Mouse (Mus musculus) MEL (cell line): ENCODE results near the gene Csf2. TPM values are rescaled to one million over a fixed set of nuclear protein-coding genes. Genes with fewer than 3 reads are reported as not detected.

ENCODE experiments used
- DNase-seq: peaks from one replicate; pipeline ENCODE4 v3.0.0; 2011; ENCODE audit warnings: low read depth, low spot score
- H3K27ac ChIP-seq: 2 replicates; pipeline ENCODE4 v1.5.1; 2012; ENCODE audit warnings: low read depth, mild to moderate bottlenecking, control low read depth, low read length, moderate library complexity; ENCODE audit not compliant: control insufficient read depth
- H3K27me3 ChIP-seq, 2 experiments: fragments of 150-350 bp in 1 of 2; sonication (generic) in 1 of 2; 2 replicates each; pipeline ENCODE4 v1.6.1; 2012; ENCODE audit warnings: low read length in 2 of 2, mild to moderate bottlenecking in 2 of 2, improper control_type of control experiment in 1 of 2, moderate library complexity in 1 of 2; ENCODE audit not compliant: insufficient read depth in 2 of 2, control insufficient read depth in 1 of 2
- H3K36me3 ChIP-seq, 2 experiments: 2 replicates each; pipeline ENCODE4 v1.6.1; 2012 to 2014; ENCODE audit warnings: low read length in 2 of 2, improper control_type of control experiment in 1 of 2, inconsistent platforms in 1 of 2, mild to moderate bottlenecking in 1 of 2; ENCODE audit not compliant: insufficient read depth in 2 of 2, control insufficient read depth in 1 of 2
- H3K4me1 ChIP-seq, 2 experiments: fragments of 150-350 bp in 1 of 2; sonication (generic) in 1 of 2; 2 replicates each; pipeline ENCODE4 v1.6.1; 2012; ENCODE audit warnings: low read length in 2 of 2, improper control_type of control experiment in 1 of 2, mild to moderate bottlenecking in 1 of 2; ENCODE audit not compliant: insufficient read depth in 2 of 2, control insufficient read depth in 1 of 2
- H3K4me3 ChIP-seq, 2 experiments: fragments of 150-350 bp in 1 of 2; sonication (generic) in 1 of 2; 2 replicates each; pipeline ENCODE4 v1.5.1; 2012; ENCODE audit warnings: low read depth in 2 of 2, low read length in 2 of 2, mild to moderate bottlenecking in 2 of 2, moderate library complexity in 2 of 2, control low read depth in 1 of 2, improper control_type of control experiment in 1 of 2; ENCODE audit not compliant: control insufficient read depth in 1 of 2, insufficient read depth in 1 of 2
- H3K79me2 ChIP-seq: 2 replicates; pipeline ENCODE4 v1.6.1; 2012; ENCODE audit warnings: mild to moderate bottlenecking, low read length, moderate library complexity; ENCODE audit not compliant: control insufficient read depth, poor library complexity, insufficient read depth
- H3K9ac ChIP-seq: 2 replicates; pipeline ENCODE4 v1.6.1; 2012; ENCODE audit warnings: low read depth, mild to moderate bottlenecking, control low read depth, low read length, moderate library complexity; ENCODE audit not compliant: control insufficient read depth, poor library complexity, severe bottlenecking
- H3K9me3 ChIP-seq: fragments of 150-350 bp; sonication (generic); replicated peaks from 2 replicates; pipeline ENCODE4 v1.6.1; 2012; ENCODE audit warnings: mild to moderate bottlenecking, low read length, improper control_type of control experiment, moderate library complexity; ENCODE audit not compliant: insufficient read depth
- BHLHE40 ChIP-seq: IDR thresholded peaks from 2 replicates; pipeline ENCODE4 v1.6.1; 2012; ENCODE audit warnings: low read depth, mild to moderate bottlenecking, inconsistent platforms, low read length, improper control_type of control experiment, borderline replicate concordance
- CTCF ChIP-seq, 3 experiments: IDR thresholded peaks in 2 of 3; conservative IDR thresholded peaks in 1 of 3; 2 replicates each; pipeline ENCODE4 v1.5.1; 2011 to 2012; ENCODE audit warnings: low read length in 3 of 3, low read depth in 2 of 3, mild to moderate bottlenecking in 2 of 3, improper control_type of control experiment in 1 of 3, inconsistent platforms in 1 of 3, mixed read lengths in 1 of 3, moderate library complexity in 1 of 3; ENCODE audit not compliant: control insufficient read depth in 1 of 3, insufficient read depth in 1 of 3, poor library complexity in 1 of 3, severe bottlenecking in 1 of 3
- ELF1 ChIP-seq: IDR thresholded peaks from 2 replicates; pipeline ENCODE4 v1.6.1; 2014; ENCODE audit warnings: low read depth, mild to moderate bottlenecking, inconsistent platforms, low read length, improper control_type of control experiment, moderate library complexity
- EP300 ChIP-seq, 2 experiments: IDR thresholded peaks; 2 replicates each; pipeline ENCODE4 v1.6.1; 2011; ENCODE audit warnings: improper control_type of control experiment in 2 of 2, low read length in 2 of 2, low read depth in 1 of 2, mild to moderate bottlenecking in 1 of 2
- GATA1 ChIP-seq: IDR thresholded peaks from 2 replicates; pipeline ENCODE4 v1.6.1; 2011; ENCODE audit warnings: low read depth, low read length, improper control_type of control experiment
- HCFC1 ChIP-seq: IDR thresholded peaks from 2 replicates; pipeline ENCODE4 v1.6.1; 2012; ENCODE audit warnings: low read depth, mild to moderate bottlenecking, inconsistent platforms, low read length, improper control_type of control experiment, moderate library complexity
- JUND ChIP-seq: IDR thresholded peaks from 2 replicates; pipeline ENCODE4 v1.6.1; 2011; ENCODE audit warnings: low read depth, mild to moderate bottlenecking, improper control_type of control experiment, low read length
- KAT2A ChIP-seq: conservative IDR thresholded peaks from 2 replicates; pipeline ENCODE4 v1.6.1; 2012; ENCODE audit warnings: low read depth, low read length, improper control_type of control experiment, inconsistent platforms
- MAFK ChIP-seq: IDR thresholded peaks from 2 replicates; pipeline ENCODE4 v1.6.1; 2011; ENCODE audit warnings: low read depth, mild to moderate bottlenecking, low read length, improper control_type of control experiment, borderline replicate concordance
- MAX ChIP-seq: IDR thresholded peaks from 2 replicates; pipeline ENCODE4 v1.6.1; 2011; ENCODE audit warnings: low read length, improper control_type of control experiment
- MAZ ChIP-seq: IDR thresholded peaks from 2 replicates; pipeline ENCODE4 v1.6.1; 2012; ENCODE audit warnings: low read depth, mild to moderate bottlenecking, inconsistent platforms, low read length, improper control_type of control experiment
- MYC ChIP-seq: IDR thresholded peaks from 2 replicates; pipeline ENCODE4 v1.6.1; 2011; ENCODE audit warnings: low read depth, mild to moderate bottlenecking, low read length, improper control_type of control experiment, moderate library complexity
- NELFE ChIP-seq: IDR thresholded peaks from 2 replicates; pipeline ENCODE4 v1.6.1; 2011; ENCODE audit warnings: low read depth, low read length, improper control_type of control experiment
- NRF1 ChIP-seq: IDR thresholded peaks from 2 replicates; pipeline ENCODE4 v1.6.1; 2014; ENCODE audit warnings: low read depth, mild to moderate bottlenecking, inconsistent platforms, low read length, improper control_type of control experiment, moderate library complexity; ENCODE audit not compliant: poor library complexity, insufficient read depth, severe bottlenecking
- POLR2AphosphoS2 ChIP-seq: IDR thresholded peaks from 2 replicates; pipeline ENCODE4 v1.6.1; 2011; ENCODE audit warnings: low read length, improper control_type of control experiment
- RAD21 ChIP-seq: IDR thresholded peaks from 2 replicates; pipeline ENCODE4 v1.6.1; 2011; ENCODE audit warnings: mild to moderate bottlenecking, low read depth, low read length, improper control_type of control experiment
- RCOR1 ChIP-seq: IDR thresholded peaks from 2 replicates; pipeline ENCODE4 v1.6.1; 2012; ENCODE audit warnings: low read depth, mild to moderate bottlenecking, inconsistent platforms, low read length, improper control_type of control experiment
- SIN3A ChIP-seq: IDR thresholded peaks from 2 replicates; pipeline ENCODE4 v1.6.1; 2012; ENCODE audit warnings: low read length, improper control_type of control experiment, inconsistent platforms
- SMC3 ChIP-seq: IDR thresholded peaks from 2 replicates; pipeline ENCODE4 v1.6.1; 2011; ENCODE audit warnings: low read depth, low read length, improper control_type of control experiment
- TAL1 ChIP-seq: IDR thresholded peaks from 2 replicates; pipeline ENCODE4 v1.6.1; 2012; ENCODE audit warnings: mild to moderate bottlenecking, inconsistent platforms, low read length, moderate library complexity, mixed read lengths
- TBP ChIP-seq: IDR thresholded peaks from 2 replicates; pipeline ENCODE4 v1.8.0; 2011; ENCODE audit warnings: low read depth, low read length, improper control_type of control experiment
- TCF12 ChIP-seq: IDR thresholded peaks from 2 replicates; pipeline ENCODE4 v1.6.1; 2014; ENCODE audit warnings: low read depth, mild to moderate bottlenecking, inconsistent platforms, low read length, improper control_type of control experiment, moderate library complexity
- USF1 ChIP-seq: IDR thresholded peaks from 2 replicates; pipeline ENCODE4 v1.6.1; 2014; ENCODE audit warnings: low read depth, mild to moderate bottlenecking, inconsistent platforms, low read length, improper control_type of control experiment, moderate library complexity
- ZC3H11A ChIP-seq: IDR thresholded peaks from 2 replicates; pipeline ENCODE4 v1.6.1; 2012; ENCODE audit warnings: low read depth, mild to moderate bottlenecking, inconsistent platforms, low read length, improper control_type of control experiment
- polyA plus RNA-seq, 2 experiments: library from polyadenylated mRNA; stranded (reverse) in 1 of 2; unstranded in 1 of 2; fragments of >175 nt in 1 of 2; fragments of >200 nt in 1 of 2; gene quantifications; 2 replicates each; pipeline versions ENCODE4 v1.2.1 to v1.2.4; 2012; ENCODE audit warnings: low replicate concordance in 2 of 2, low read depth in 1 of 2; ENCODE audit not compliant: insufficient read length in 2 of 2, insufficient read depth in 1 of 2, missing spikeins in 1 of 2
- total RNA-seq: library from RNA; depleted of rRNA; stranded (reverse); fragments of 300-350 nt; gene quantifications from 2 replicates; pipeline ENCODE4 v1.2.3, GENCODE M21; 2012

The Csf2 gene
- total and polyA plus RNA-seq, 3 experiments = 0.15 TPM; not detected in 2

- TF ChIP-seq MAZ (0 out of 2 replicates have a peak, but pooled peaks have one; percentile 23), ELF1 (peak; percentile 69; the same call in 1 of the 2 replicates), RAD21 (no peak; the same call in none of the 2 replicates), KAT2A (no peak)
Observed at GRCm38 (mm10) chr11:54263405-54264031, 14.1 kb upstream of the Csf2 start (continued).

GRCm38 (mm10) chr11:54256624-54257376 is 7.3 kb upstream of the Csf2 start:
- no peak overlapping the region for H3K4me3 ChIP-seq
- H3K4me1 ChIP-seq = peaks cover 0 to 7% of the 10 kb centered on the region in 2 experiments; a peak in 2 of 4 replicates
- H3K9me3 ChIP-seq = no peaks in the 10 kb centered on the region
- H3K9ac ChIP-seq = no peak overlapping the region
- H3K36me3 ChIP-seq = peaks cover 0 to 6% of the 10 kb centered on the region in 2 experiments; a peak in 1 of 4 replicates
- H3K27ac ChIP-seq = no peak overlapping the region
- TF ChIP-seq TBP = no peak
- peak; percentile 98 for TF ChIP-seq SMC3
- no peak for TF ChIP-seq TAL1
- TF ChIP-seq RAD21 = peak; percentile 100
- TF ChIP-seq HCFC1 = no peak
- TF ChIP-seq GATA1 = peak; percentile 89
- TF ChIP-seq SIN3A = peak; percentile 57
- TF ChIP-seq EP300 (IDR thresholded peaks at IDR 0.05; ENCODE audit: low read depth in 1 of 2, low read length in 2 of 2) = peak; percentile 23 to 32; a peak in 1 of 4 replicates
- TF ChIP-seq ZC3H11A = peak; percentile 98
- TF ChIP-seq USF1 = no peak
- TF ChIP-seq POLR2AphosphoS2 = no peak
- no peak for TF ChIP-seq TCF12
- peak; percentile 67 to 97 (median 91) for TF ChIP-seq CTCF (IDR thresholded peaks at IDR 0.05 in 2 of 3, conservative IDR thresholded peaks at IDR 0.05 in 1 of 3; ENCODE audit: control insufficient read depth in 1 of 3, insufficient read depth in 1 of 3, low read depth in 2 of 3, low read length in 3 of 3, poor library complexity in 1 of 3, severe bottlenecking in 1 of 3)
- H3K27me3 ChIP-seq = no peaks in the 10 kb centered on the region
- DNase-seq = peak; percentile 92
- H3K79me2 ChIP-seq = no peaks in the 10 kb centered on the region

DNA sequence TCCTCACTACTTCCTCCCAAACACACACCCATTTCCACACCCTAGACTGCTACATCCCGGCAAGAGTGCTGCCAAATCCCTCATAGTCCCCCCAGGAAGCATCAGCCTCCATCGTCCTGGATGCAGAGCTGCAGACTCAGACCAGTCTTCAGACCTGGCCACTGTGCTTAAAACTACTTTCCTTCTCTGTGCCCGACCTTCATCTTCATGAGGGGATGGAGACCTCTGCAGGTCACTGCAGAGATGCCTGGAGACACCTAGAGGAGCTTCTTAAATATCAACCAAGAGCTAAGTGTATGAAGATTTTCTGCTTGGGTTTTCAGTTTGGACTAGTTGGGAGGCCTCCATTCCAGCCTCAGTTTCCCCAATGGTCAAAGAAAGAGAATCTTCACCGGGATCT is 4.6 kb upstream of the Csf2 start:
- Histone ChIP-seq H3K27ac (no peak overlapping the region), H3K27me3 (no peaks in the 10 kb centered on the region), H3K9me3 (no peaks in the 10 kb centered on the region), H3K79me2 (no peaks in the 10 kb centered on the region), H3K36me3 (peaks cover 0 to 17% of the 10 kb centered on the region in 2 experiments; a peak in 2 of 4 replicates), H3K4me3 (no peak overlapping the region), H3K4me1 (peaks cover 5 to 25% of the 10 kb centered on the region in 2 experiments; a peak in 3 of 4 replicates), H3K9ac (no peak overlapping the region)
- peak; percentile 65 for DNase-seq
- no peak for TF ChIP-seq POLR2AphosphoS2
- TF ChIP-seq TBP = no peak
- no peak for TF ChIP-seq MYC
- TF ChIP-seq HCFC1 = no peak
- peak; percentile 98 for TF ChIP-seq SMC3
- no peak for TF ChIP-seq TCF12
- no peak for TF ChIP-seq MAZ
- no peak for TF ChIP-seq MAX
- TF ChIP-seq GATA1 = no peak
- no peak for TF ChIP-seq RCOR1
- TF ChIP-seq BHLHE40 = no peak
- TF ChIP-seq EP300 (IDR thresholded peaks at IDR 0.05; ENCODE audit: low read depth in 1 of 2, low read length in 2 of 2) = no peak
- peak; percentile 98 for TF ChIP-seq ZC3H11A
- TF ChIP-seq RAD21 = peak; percentile 92
- TF ChIP-seq SIN3A = peak; percentile 26; the same call in 1 of the 2 replicates
- no peak for TF ChIP-seq NELFE
- no peak for TF ChIP-seq JUND
- no peak for TF ChIP-seq MAFK
- TF ChIP-seq NRF1 = no peak
- TF ChIP-seq CTCF (IDR thresholded peaks at IDR 0.05 in 2 of 3, conservative IDR thresholded peaks at IDR 0.05 in 1 of 3; ENCODE audit: control insufficient read depth in 1 of 3, insufficient read depth in 1 of 3, low read depth in 2 of 3, low read length in 3 of 3, poor library complexity in 1 of 3, severe bottlenecking in 1 of 3) = peak; percentile 31 to 93 (median 71); a peak in 5 of 6 replicates
